Mouse (Mus musculus): ENCODE data around the gene Siglece.

DNA sequence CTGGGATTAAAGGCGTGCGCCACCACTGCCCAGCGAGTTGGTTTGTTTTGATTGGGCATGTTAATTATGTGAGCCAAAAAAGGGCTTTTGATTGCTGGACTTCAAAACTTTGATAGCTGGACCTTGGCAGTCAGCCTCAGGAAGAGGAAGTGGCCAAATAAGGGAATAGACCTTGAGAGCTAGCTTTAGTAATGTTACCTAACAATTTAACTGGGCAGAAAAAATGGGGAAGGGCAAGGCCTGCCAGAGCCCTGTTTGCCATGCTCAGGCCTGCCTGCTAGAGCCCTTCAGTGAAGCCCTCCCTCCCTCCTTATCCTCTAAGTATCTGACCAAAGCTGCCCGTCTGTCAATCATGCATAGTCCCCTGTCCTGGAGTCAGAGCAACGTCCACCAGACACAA lies 17.4 kb downstream of the Siglece start:
- no peak for TF ChIP-seq CTCF (IDR thresholded peaks at IDR 0.05; ENCODE audit: borderline replicate concordance, insufficient read depth, low read depth, low read length)
- TF ChIP-seq POLR2A (IDR thresholded peaks at IDR 0.05; ENCODE audit: borderline replicate concordance, insufficient read depth, low read length), result no peak

All from cerebellum, adult 2 months (tissue).